Mouse (Mus musculus): ENCODE data around the gene Tspan17. TPM values are rescaled to one million over a fixed set of nuclear protein-coding genes. Genes with fewer than 3 reads are reported as not detected.
A peak's percentile ranks its signal among the peaks of the same experiment; 100 is the strongest.

Gene Tspan17
- polyA plus RNA-seq, 1 experiment from 2014 or later: 13.0 TPM

GRCm38 (mm10) chr13:54808067-54808466, 18.9 kb downstream of the Tspan17 start:
- no peaks in the 10 kb centered on the region for H3K4me1 ChIP-seq (ENCODE audit: control insufficient read depth, insufficient read depth, low read length)
- no peaks in the 10 kb centered on the region for H3K36me3 ChIP-seq (ENCODE audit: control insufficient read depth, insufficient read depth, low read length)
- H3K9ac ChIP-seq (ENCODE audit: low read depth, low read length): no peak overlapping the region
- H3K27ac ChIP-seq (replicated peaks; ENCODE audit: low read depth, low read length): no peak overlapping the region
- no peaks in the 10 kb centered on the region for H3K9me3 ChIP-seq (ENCODE audit: control insufficient read depth, low read length)
- H3K27me3 ChIP-seq (replicated peaks; ENCODE audit: control insufficient read depth, insufficient read depth, low read length): peaks cover 20% of the 10 kb centered on the region; the same call in 1 of the 2 replicates
- no peak overlapping the region for H3K4me3 ChIP-seq (ENCODE audit: low read depth, low read length)
- WGBS: 53% methylated on average over 12 of the region's 12 CpGs
- no peak overlapping the region for H3K4me2 ChIP-seq (ENCODE audit: low read depth, low read length)
- no peak for ATAC-seq (ENCODE audit: low read depth)
- no peak for DNase-seq (ENCODE audit: low spot score)

DNA sequence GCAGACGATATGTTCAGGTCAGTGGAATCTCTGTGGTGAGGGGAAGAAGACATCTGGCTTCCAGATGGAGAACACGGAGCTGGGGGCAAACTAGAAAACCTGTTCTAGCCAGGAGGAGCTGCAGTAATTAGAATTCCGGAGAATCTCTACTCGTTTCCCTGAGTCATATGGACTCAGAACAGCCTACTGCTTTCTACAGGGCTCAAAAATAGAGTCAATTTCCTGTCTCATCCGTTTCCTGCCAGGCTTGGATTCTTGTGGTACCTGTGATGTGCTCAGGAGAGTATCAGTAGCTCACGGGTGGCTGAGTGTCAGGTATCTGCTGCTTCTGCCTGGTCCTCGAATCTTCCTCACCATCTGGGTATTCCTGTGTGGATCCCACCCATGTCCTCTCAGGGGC, 22.3 kb downstream of the Tspan17 start:
- H3K9me3 ChIP-seq (ENCODE audit: control insufficient read depth, low read length): no peaks in the 10 kb centered on the region
- ATAC-seq (ENCODE audit: low read depth): no peak
- no peak overlapping the region for H3K4me3 ChIP-seq (ENCODE audit: low read depth, low read length)
- H3K4me1 ChIP-seq (ENCODE audit: control insufficient read depth, insufficient read depth, low read length): no peaks in the 10 kb centered on the region
- no peak overlapping the region for H3K9ac ChIP-seq (ENCODE audit: low read depth, low read length)
- 39% methylated on average over 7 of the region's 7 CpGs for WGBS
- no peak overlapping the region for H3K4me2 ChIP-seq (ENCODE audit: low read depth, low read length)
- peak; percentile 15 for DNase-seq (ENCODE audit: low spot score)
- H3K27ac ChIP-seq (replicated peaks; ENCODE audit: low read depth, low read length): no peak overlapping the region
- no peaks in the 10 kb centered on the region for H3K36me3 ChIP-seq (ENCODE audit: control insufficient read depth, insufficient read depth, low read length)
- 0 out of 2 replicates have a peak, but pooled peaks cover 4% of the 10 kb centered on the region for H3K27me3 ChIP-seq (replicated peaks; ENCODE audit: control insufficient read depth, insufficient read depth, low read length)

GRCm38 (mm10) chr13:54813381-54813780, 24.2 kb downstream of the Tspan17 start:
- no peak overlapping the region for H3K9ac ChIP-seq (ENCODE audit: low read depth, low read length)
- DNase-seq (ENCODE audit: low spot score) (no peak), ATAC-seq (ENCODE audit: low read depth) (no peak)
- H3K9me3 ChIP-seq (ENCODE audit: control insufficient read depth, low read length): no peaks in the 10 kb centered on the region
- no peaks in the 10 kb centered on the region for H3K4me1 ChIP-seq (ENCODE audit: control insufficient read depth, insufficient read depth, low read length)
- H3K27me3 ChIP-seq (replicated peaks; ENCODE audit: control insufficient read depth, insufficient read depth, low read length): no peaks in the 10 kb centered on the region
- no peak overlapping the region for H3K27ac ChIP-seq (replicated peaks; ENCODE audit: low read depth, low read length)
- 85% methylated on average over 9 of the region's 9 CpGs for WGBS
- no peak overlapping the region for H3K4me3 ChIP-seq (ENCODE audit: low read depth, low read length)
- H3K4me2 ChIP-seq (ENCODE audit: low read depth, low read length): no peak overlapping the region
- no peaks in the 10 kb centered on the region for H3K36me3 ChIP-seq (ENCODE audit: control insufficient read depth, insufficient read depth, low read length)

GRCm38 (mm10) chr13:54818399-54819254, 29.4 kb downstream of the Tspan17 start:
- ATAC-seq (ENCODE audit: low read depth): no peak
- Histone ChIP-seq H3K4me2 (ENCODE audit: low read depth, low read length) (no peak overlapping the region), H3K27ac (replicated peaks; ENCODE audit: low read depth, low read length) (no peak overlapping the region), H3K4me1 (ENCODE audit: control insufficient read depth, insufficient read depth, low read length) (no peaks in the 10 kb centered on the region), H3K4me3 (ENCODE audit: low read depth, low read length) (no peak overlapping the region), H3K36me3 (ENCODE audit: control insufficient read depth, insufficient read depth, low read length) (no peaks in the 10 kb centered on the region), H3K9ac (ENCODE audit: low read depth, low read length) (no peak overlapping the region), H3K27me3 (replicated peaks; ENCODE audit: control insufficient read depth, insufficient read depth, low read length) (no peaks in the 10 kb centered on the region), H3K9me3 (ENCODE audit: control insufficient read depth, low read length) (no peaks in the 10 kb centered on the region)
- DNase-seq (ENCODE audit: low spot score): no peak
- WGBS: 21% methylated on average over 16 of the region's 17 CpGs

GRCm38 (mm10) chr13:54821106-54821505, 31.9 kb downstream of the Tspan17 start:
- Histone ChIP-seq H3K4me3 (ENCODE audit: low read depth, low read length) (no peak overlapping the region), H3K9ac (ENCODE audit: low read depth, low read length) (no peak overlapping the region), H3K27ac (replicated peaks; ENCODE audit: low read depth, low read length) (no peak overlapping the region), H3K36me3 (ENCODE audit: control insufficient read depth, insufficient read depth, low read length) (no peaks in the 10 kb centered on the region), H3K27me3 (replicated peaks; ENCODE audit: control insufficient read depth, insufficient read depth, low read length) (no peaks in the 10 kb centered on the region), H3K4me1 (ENCODE audit: control insufficient read depth, insufficient read depth, low read length) (peaks cover 8% of the 10 kb centered on the region; the same call in 1 of the 2 replicates), H3K4me2 (ENCODE audit: low read depth, low read length) (no peak overlapping the region), H3K9me3 (ENCODE audit: control insufficient read depth, low read length) (no peaks in the 10 kb centered on the region)
- WGBS: 81% methylated on average over 4 of the region's 4 CpGs
- ATAC-seq (ENCODE audit: low read depth) (no peak), DNase-seq (ENCODE audit: low spot score) (no peak)

DNA sequence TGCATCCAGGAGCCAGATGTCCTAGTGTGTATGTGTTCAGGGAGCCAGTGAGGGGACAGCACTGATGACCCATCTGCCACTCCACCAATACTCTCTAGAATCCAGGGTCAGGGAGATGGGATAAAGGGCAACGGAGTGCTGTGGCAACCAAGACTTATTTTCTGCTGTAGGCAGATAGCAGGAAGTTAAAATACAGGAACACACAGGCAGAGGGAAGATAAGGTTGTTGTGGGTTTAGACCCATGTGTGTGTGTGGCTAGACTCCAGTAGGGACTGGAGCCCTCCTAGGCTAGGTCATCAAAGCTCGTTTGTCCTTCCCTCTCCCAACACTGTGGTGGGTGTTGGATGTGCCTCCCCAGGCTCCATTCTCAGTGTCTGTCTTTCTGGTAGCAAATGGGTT, 32.8 kb downstream of the Tspan17 start:
- H3K4me1 ChIP-seq (ENCODE audit: control insufficient read depth, insufficient read depth, low read length): peaks cover 8% of the 10 kb centered on the region; the same call in 1 of the 2 replicates
- no peaks in the 10 kb centered on the region for H3K9me3 ChIP-seq (ENCODE audit: control insufficient read depth, low read length)
- no peaks in the 10 kb centered on the region for H3K27me3 ChIP-seq (replicated peaks; ENCODE audit: control insufficient read depth, insufficient read depth, low read length)
- H3K9ac ChIP-seq (ENCODE audit: low read depth, low read length): no peak overlapping the region
- no peak overlapping the region for H3K4me3 ChIP-seq (ENCODE audit: low read depth, low read length)
- no peak overlapping the region for H3K27ac ChIP-seq (replicated peaks; ENCODE audit: low read depth, low read length)
- H3K4me2 ChIP-seq (ENCODE audit: low read depth, low read length): no peak overlapping the region
- no peaks in the 10 kb centered on the region for H3K36me3 ChIP-seq (ENCODE audit: control insufficient read depth, insufficient read depth, low read length)
- WGBS: 80% methylated on average over 2 of the region's 2 CpGs
- ATAC-seq (ENCODE audit: low read depth) (no peak), DNase-seq (ENCODE audit: low spot score) (no peak)

GRCm38 (mm10) chr13:54824111-54824931, 35.1 kb downstream of the Tspan17 start:
- H3K4me2 ChIP-seq (ENCODE audit: low read depth, low read length): peak overlapping the region; percentile 50
- no peak overlapping the region for H3K27ac ChIP-seq (replicated peaks; ENCODE audit: low read depth, low read length)
- no peaks in the 10 kb centered on the region for H3K9me3 ChIP-seq (ENCODE audit: control insufficient read depth, low read length)
- WGBS: 16% methylated on average over 23 of the region's 25 CpGs
- H3K9ac ChIP-seq (ENCODE audit: low read depth, low read length): no peak overlapping the region
- peak; percentile 21 for DNase-seq (ENCODE audit: low spot score)
- H3K36me3 ChIP-seq (ENCODE audit: control insufficient read depth, insufficient read depth, low read length): no peaks in the 10 kb centered on the region
- peak overlapping the region; percentile 17; the same call in 1 of the 2 replicates for H3K4me3 ChIP-seq (ENCODE audit: low read depth, low read length)
- H3K27me3 ChIP-seq (replicated peaks; ENCODE audit: control insufficient read depth, insufficient read depth, low read length): no peaks in the 10 kb centered on the region
- peak; percentile 41; the same call in 1 of the 2 replicates for ATAC-seq (ENCODE audit: low read depth)
- peaks cover 8% of the 10 kb centered on the region; the same call in 1 of the 2 replicates for H3K4me1 ChIP-seq (ENCODE audit: control insufficient read depth, insufficient read depth, low read length)

DNA sequence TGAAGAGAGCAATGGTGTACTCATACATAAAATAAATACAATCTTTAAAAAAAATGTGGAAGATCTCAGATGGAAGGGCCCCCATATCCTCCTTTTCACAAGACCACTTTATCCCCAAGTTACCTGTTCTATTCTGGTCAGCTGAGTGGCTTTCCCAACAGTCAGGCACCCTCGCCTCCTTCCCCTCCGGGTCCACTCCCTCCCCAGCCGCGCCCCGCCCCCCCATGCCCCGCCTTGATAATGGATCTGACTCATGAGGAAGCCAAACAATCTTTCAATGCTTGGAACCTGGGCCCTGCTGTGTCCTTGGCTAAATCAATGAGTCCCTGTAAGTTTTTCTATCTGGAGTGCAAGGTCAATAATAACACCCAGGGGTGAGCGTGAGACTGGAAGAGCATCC, 38.8 kb downstream of the Tspan17 start:
- no peak for ATAC-seq (ENCODE audit: low read depth)

More for the DNA sequence above, 38.8 kb downstream of the Tspan17 start:
- Histone ChIP-seq H3K4me3 (ENCODE audit: low read depth, low read length) (no peak overlapping the region), H3K27ac (replicated peaks; ENCODE audit: low read depth, low read length) (no peak overlapping the region), H3K36me3 (ENCODE audit: control insufficient read depth, insufficient read depth, low read length) (no peaks in the 10 kb centered on the region), H3K4me2 (ENCODE audit: low read depth, low read length) (no peak overlapping the region), H3K4me1 (ENCODE audit: control insufficient read depth, insufficient read depth, low read length) (peaks cover 8% of the 10 kb centered on the region; the same call in 1 of the 2 replicates), H3K9ac (ENCODE audit: low read depth, low read length) (no peak overlapping the region), H3K27me3 (replicated peaks; ENCODE audit: control insufficient read depth, insufficient read depth, low read length) (no peaks in the 10 kb centered on the region), H3K9me3 (ENCODE audit: control insufficient read depth, low read length) (no peaks in the 10 kb centered on the region)
- 54% methylated on average over 7 of the region's 7 CpGs for WGBS
- no peak for DNase-seq (ENCODE audit: low spot score)

Data from embryonic facial prominence, embryonic 14.5 days (tissue).